Mouse (Mus musculus) B cell, adult 2 months (primary cell): ENCODE measurements around the gene Arhgap11a.

Experiments
- DNase-seq, 2 experiments: peaks; one replicate each; pipeline ENCODE4 v3.0.0; 2022

The Arhgap11a gene

GRCm38 (mm10) chr2:113848245-113849121, at the start of gene Arhgap11a:
Gene Arhgap11a, minus strand, starts transcription at chr2:113848661.
- DNase-seq = peak; percentile 93 to 94

- DNase-seq = no peak
Observed at GRCm38 (mm10) chr2:113893385-113894122, 45.1 kb upstream of the Arhgap11a start.

GRCm38 (mm10) chr2:113887166-113887565, 38.7 kb upstream of the Arhgap11a start:
- no peak for DNase-seq

- no peak for DNase-seq
Observed at GRCm38 (mm10) chr2:113886061-113886460, 37.6 kb upstream of the Arhgap11a start.

GRCm38 (mm10) chr2:113870115-113870514, 21.7 kb upstream of the Arhgap11a start:
- DNase-seq = no peak

- DNase-seq = no peak
Observed at GRCm38 (mm10) chr2:113868404-113868803, 19.9 kb upstream of the Arhgap11a start.

- no peak for DNase-seq
Observed at GRCm38 (mm10) chr2:113866155-113866554, 17.7 kb upstream of the Arhgap11a start.

- no peak for DNase-seq
Observed at GRCm38 (mm10) chr2:113849141-113849540, 680 bp upstream of the Arhgap11a start.

GRCm38 (mm10) chr2:113847678-113848244, 700 bp downstream of the Arhgap11a start:
- DNase-seq = no peak

- DNase-seq = no peak
Observed at GRCm38 (mm10) chr2:113845081-113845480, 3.4 kb downstream of the Arhgap11a start.

GRCm38 (mm10) chr2:113841656-113842437, 6.6 kb downstream of the Arhgap11a start:
- DNase-seq = no peak

GRCm38 (mm10) chr2:113839488-113839887, 9.0 kb downstream of the Arhgap11a start:
- no peak for DNase-seq

GRCm38 (mm10) chr2:113835219-113835618, 13.2 kb downstream of the Arhgap11a start:
- DNase-seq = no peak

GRCm38 (mm10) chr2:113828943-113829882, 19.2 kb downstream of the Arhgap11a start, which contains the start of gene Scg5:
Gene Scg5, minus strand, starts transcription at chr2:113829121.
- DNase-seq = no peak

- DNase-seq = no peak
Observed at GRCm38 (mm10) chr2:113828086-113828942, 20.1 kb downstream of the Arhgap11a start.

- DNase-seq = peak; percentile 37 to 45
Observed at GRCm38 (mm10) chr2:113823909-113824308, 24.6 kb downstream of the Arhgap11a start.

GRCm38 (mm10) chr2:113822367-113822766, 26.1 kb downstream of the Arhgap11a start:
- DNase-seq = no peak

- DNase-seq = no peak
Observed at GRCm38 (mm10) chr2:113821176-113821734, 27.2 kb downstream of the Arhgap11a start.

- peak; percentile 19 to 23 for DNase-seq
Observed at GRCm38 (mm10) chr2:113820117-113820516, 28.3 kb downstream of the Arhgap11a start.
